Mouse (Mus musculus): ENCODE results near the gene Socs7. TPM values are rescaled to one million over a fixed set of nuclear protein-coding genes. Genes with fewer than 3 reads are reported as not detected.

The Socs7 gene
- polyA plus RNA-seq, 1 experiment from 2014 or later: 2.2 TPM

- Histone ChIP-seq H3K27me3 (replicated peaks; ENCODE audit: control insufficient read depth, insufficient read depth, low read length) (no peaks in the 10 kb centered on the region), H3K9ac (ENCODE audit: low read depth, low read length) (peak overlapping the region; percentile 98), H3K9me3 (ENCODE audit: control insufficient read depth, low read length) (no peaks in the 10 kb centered on the region), H3K27ac (ENCODE audit: low read depth, low read length) (no peak overlapping the region; the same call in 1 of the 2 replicates), H3K4me2 (peak overlapping the region; percentile 75), H3K4me1 (replicated peaks; ENCODE audit: control insufficient read depth, insufficient read depth, low read length) (peaks cover 23% of the 10 kb centered on the region), H3K4me3 (ENCODE audit: low read depth, low read length) (peak overlapping the region; percentile 97), H3K36me3 (ENCODE audit: control insufficient read depth, insufficient read depth, low read length) (no peaks in the 10 kb centered on the region; the same call in 1 of the 2 replicates)
- DNase-seq (ENCODE audit: low spot score): no peak
- no peak for ATAC-seq (replicated peaks; ENCODE audit: low FRiP score)
- 2% methylated on average over 7 of the region's 7 CpGs for WGBS
Observed at GRCm38 (mm10) chr11:97363644-97363995, 1.3 kb downstream of the Socs7 start.

GRCm38 (mm10) chr11:97365556-97365955 lies 3.2 kb downstream of the Socs7 start:
- WGBS: 82% methylated on average over 1 of the region's 1 CpGs
- Histone ChIP-seq H3K36me3 (ENCODE audit: control insufficient read depth, insufficient read depth, low read length) (no peaks in the 10 kb centered on the region; the same call in 1 of the 2 replicates), H3K9me3 (ENCODE audit: control insufficient read depth, low read length) (no peaks in the 10 kb centered on the region), H3K4me2 (no peak overlapping the region; the same call in 1 of the 2 replicates), H3K27ac (ENCODE audit: low read depth, low read length) (no peak overlapping the region), H3K9ac (ENCODE audit: low read depth, low read length) (no peak overlapping the region), H3K4me1 (replicated peaks; ENCODE audit: control insufficient read depth, insufficient read depth, low read length) (peaks cover 23% of the 10 kb centered on the region), H3K27me3 (replicated peaks; ENCODE audit: control insufficient read depth, insufficient read depth, low read length) (no peaks in the 10 kb centered on the region), H3K4me3 (ENCODE audit: low read depth, low read length) (no peak overlapping the region)
- no peak for DNase-seq (ENCODE audit: low spot score)
- no peak for ATAC-seq (replicated peaks; ENCODE audit: low FRiP score)

GRCm38 (mm10) chr11:97368501-97368900 lies 6.2 kb downstream of the Socs7 start:
- Histone ChIP-seq H3K4me1 (replicated peaks; ENCODE audit: control insufficient read depth, insufficient read depth, low read length) (peaks cover 20% of the 10 kb centered on the region), H3K4me2 (no peak overlapping the region), H3K27ac (ENCODE audit: low read depth, low read length) (no peak overlapping the region), H3K4me3 (ENCODE audit: low read depth, low read length) (no peak overlapping the region), H3K9me3 (ENCODE audit: control insufficient read depth, low read length) (no peaks in the 10 kb centered on the region), H3K36me3 (ENCODE audit: control insufficient read depth, insufficient read depth, low read length) (peaks cover 4% of the 10 kb centered on the region; the same call in 1 of the 2 replicates), H3K9ac (ENCODE audit: low read depth, low read length) (no peak overlapping the region), H3K27me3 (replicated peaks; ENCODE audit: control insufficient read depth, insufficient read depth, low read length) (no peaks in the 10 kb centered on the region)
- no peak for ATAC-seq (replicated peaks; ENCODE audit: low FRiP score)
- WGBS: 89% methylated on average over 5 of the region's 5 CpGs
- DNase-seq (ENCODE audit: low spot score): no peak

GRCm38 (mm10) chr11:97370329-97371091 lies 8.2 kb downstream of the Socs7 start:
- H3K9ac ChIP-seq (ENCODE audit: low read depth, low read length): no peak overlapping the region
- no peak overlapping the region for H3K4me2 ChIP-seq
- H3K4me3 ChIP-seq (ENCODE audit: low read depth, low read length): no peak overlapping the region
- no peaks in the 10 kb centered on the region for H3K27me3 ChIP-seq (replicated peaks; ENCODE audit: control insufficient read depth, insufficient read depth, low read length)
- DNase-seq (ENCODE audit: low spot score) (no peak), ATAC-seq (replicated peaks; ENCODE audit: low FRiP score) (no peak)
- WGBS: 77% methylated on average over 7 of the region's 7 CpGs
- no peaks in the 10 kb centered on the region for H3K9me3 ChIP-seq (ENCODE audit: control insufficient read depth, low read length)
- no peak overlapping the region for H3K27ac ChIP-seq (ENCODE audit: low read depth, low read length)
- H3K36me3 ChIP-seq (ENCODE audit: control insufficient read depth, insufficient read depth, low read length): peaks cover 7% of the 10 kb centered on the region; the same call in 1 of the 2 replicates
- 0 out of 2 replicates have a peak, but pooled peaks cover 1% of the 10 kb centered on the region for H3K4me1 ChIP-seq (replicated peaks; ENCODE audit: control insufficient read depth, insufficient read depth, low read length)

- 84% methylated on average over 6 of the region's 6 CpGs for WGBS
- H3K4me2 ChIP-seq: no peak overlapping the region
- H3K4me3 ChIP-seq (ENCODE audit: low read depth, low read length): no peak overlapping the region
- H3K36me3 ChIP-seq (ENCODE audit: control insufficient read depth, insufficient read depth, low read length): peaks cover 10% of the 10 kb centered on the region; the same call in 1 of the 2 replicates
- H3K27ac ChIP-seq (ENCODE audit: low read depth, low read length): no peak overlapping the region
- no peaks in the 10 kb centered on the region for H3K27me3 ChIP-seq (replicated peaks; ENCODE audit: control insufficient read depth, insufficient read depth, low read length)
- H3K9ac ChIP-seq (ENCODE audit: low read depth, low read length): no peak overlapping the region
- no peak for ATAC-seq (replicated peaks; ENCODE audit: low FRiP score)
- no peaks in the 10 kb centered on the region for H3K9me3 ChIP-seq (ENCODE audit: control insufficient read depth, low read length)
- no peaks in the 10 kb centered on the region for H3K4me1 ChIP-seq (replicated peaks; ENCODE audit: control insufficient read depth, insufficient read depth, low read length)
- no peak for DNase-seq (ENCODE audit: low spot score)
Observed at GRCm38 (mm10) chr11:97372159-97372864, 10.0 kb downstream of the Socs7 start.

- H3K4me3 ChIP-seq (ENCODE audit: low read depth, low read length): no peak overlapping the region
- DNase-seq (ENCODE audit: low spot score) (no peak), ATAC-seq (replicated peaks; ENCODE audit: low FRiP score) (no peak)
- no peaks in the 10 kb centered on the region for H3K27me3 ChIP-seq (replicated peaks; ENCODE audit: control insufficient read depth, insufficient read depth, low read length)
- WGBS: 78% methylated on average over 2 of the region's 2 CpGs
- H3K36me3 ChIP-seq (ENCODE audit: control insufficient read depth, insufficient read depth, low read length): peaks cover 16% of the 10 kb centered on the region
- no peaks in the 10 kb centered on the region for H3K4me1 ChIP-seq (replicated peaks; ENCODE audit: control insufficient read depth, insufficient read depth, low read length)
- no peaks in the 10 kb centered on the region for H3K9me3 ChIP-seq (ENCODE audit: control insufficient read depth, low read length)
- no peak overlapping the region for H3K4me2 ChIP-seq
- no peak overlapping the region for H3K9ac ChIP-seq (ENCODE audit: low read depth, low read length)
- H3K27ac ChIP-seq (ENCODE audit: low read depth, low read length): no peak overlapping the region
Observed at GRCm38 (mm10) chr11:97373402-97373801, 11.1 kb downstream of the Socs7 start.

- Histone ChIP-seq H3K4me2 (no peak overlapping the region), H3K27ac (ENCODE audit: low read depth, low read length) (no peak overlapping the region), H3K4me1 (replicated peaks; ENCODE audit: control insufficient read depth, insufficient read depth, low read length) (no peaks in the 10 kb centered on the region), H3K9ac (ENCODE audit: low read depth, low read length) (no peak overlapping the region), H3K9me3 (ENCODE audit: control insufficient read depth, low read length) (no peaks in the 10 kb centered on the region), H3K4me3 (ENCODE audit: low read depth, low read length) (no peak overlapping the region), H3K36me3 (ENCODE audit: control insufficient read depth, insufficient read depth, low read length) (peaks cover 21% of the 10 kb centered on the region), H3K27me3 (replicated peaks; ENCODE audit: control insufficient read depth, insufficient read depth, low read length) (no peaks in the 10 kb centered on the region)
- 73% methylated on average over 3 of the region's 3 CpGs for WGBS
- ATAC-seq (replicated peaks; ENCODE audit: low FRiP score) (no peak), DNase-seq (ENCODE audit: low spot score) (no peak)
Observed at GRCm38 (mm10) chr11:97380036-97380435, 17.7 kb downstream of the Socs7 start.

GRCm38 (mm10) chr11:97383017-97383416 lies 20.7 kb downstream of the Socs7 start:
- H3K36me3 ChIP-seq (ENCODE audit: control insufficient read depth, insufficient read depth, low read length): peaks cover 24% of the 10 kb centered on the region
- WGBS: 95% methylated on average over 2 of the region's 2 CpGs
- no peak overlapping the region for H3K27ac ChIP-seq (ENCODE audit: low read depth, low read length)
- no peak for DNase-seq (ENCODE audit: low spot score)
- H3K4me1 ChIP-seq (replicated peaks; ENCODE audit: control insufficient read depth, insufficient read depth, low read length): no peaks in the 10 kb centered on the region
- no peak overlapping the region for H3K4me2 ChIP-seq
- ATAC-seq (replicated peaks; ENCODE audit: low FRiP score): no peak
- H3K4me3 ChIP-seq (ENCODE audit: low read depth, low read length): no peak overlapping the region
- no peak overlapping the region for H3K9ac ChIP-seq (ENCODE audit: low read depth, low read length)
- H3K27me3 ChIP-seq (replicated peaks; ENCODE audit: control insufficient read depth, insufficient read depth, low read length): no peaks in the 10 kb centered on the region
- no peaks in the 10 kb centered on the region for H3K9me3 ChIP-seq (ENCODE audit: control insufficient read depth, low read length)
